Mouse (Mus musculus) kidney, adult 18-20 months (tissue): ENCODE results near the gene Wfdc6a.
"Not testable (repeated sequence)": the region's sequence is repeated elsewhere in the genome, so short reads cannot be mapped to it uniquely, and the experiment has no call there.

Source experiments
- DNase-seq: peaks from one replicate; pipeline ENCODE4 v3.0.0; 2021

The Wfdc6a gene

DNA sequence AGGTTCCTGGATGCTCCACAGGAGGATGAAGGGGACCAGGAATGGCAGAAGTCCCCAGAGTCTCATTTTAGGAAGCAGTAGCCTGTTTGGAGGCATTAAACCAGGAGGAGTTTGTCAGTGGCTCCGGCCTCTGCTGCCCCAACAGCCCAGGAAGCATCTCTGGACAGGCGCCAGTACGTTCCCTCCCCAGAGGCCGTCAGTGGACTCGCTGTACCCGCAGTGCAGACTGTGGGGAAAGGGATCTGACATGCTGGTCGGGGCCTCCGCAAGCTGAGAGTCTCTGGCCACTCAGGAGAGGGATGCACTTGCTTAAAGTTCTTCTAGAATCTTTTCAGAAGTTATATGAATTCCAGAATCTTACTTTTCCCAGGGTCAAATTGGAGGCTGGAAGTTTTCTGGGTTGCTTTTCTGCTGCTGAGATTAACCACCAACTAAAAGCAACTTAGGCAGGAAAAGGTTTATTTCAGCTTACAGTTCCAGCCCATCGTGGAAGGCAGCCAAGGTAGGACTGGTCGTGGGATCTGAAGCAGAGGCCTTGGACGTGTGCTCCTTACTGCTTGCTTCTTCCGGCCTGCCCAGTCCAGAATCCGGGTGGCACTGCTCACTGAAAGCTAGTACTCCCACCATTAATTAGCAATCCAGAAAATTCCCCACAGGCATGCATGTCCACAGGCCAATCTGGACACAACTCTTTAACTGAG lies at the start of gene Wfdc6a:
Gene Wfdc6a (minus strand): TSS at position 423 of the 701 bp plus-strand sequence.
- not testable (repeated sequence) for DNase-seq

DNA sequence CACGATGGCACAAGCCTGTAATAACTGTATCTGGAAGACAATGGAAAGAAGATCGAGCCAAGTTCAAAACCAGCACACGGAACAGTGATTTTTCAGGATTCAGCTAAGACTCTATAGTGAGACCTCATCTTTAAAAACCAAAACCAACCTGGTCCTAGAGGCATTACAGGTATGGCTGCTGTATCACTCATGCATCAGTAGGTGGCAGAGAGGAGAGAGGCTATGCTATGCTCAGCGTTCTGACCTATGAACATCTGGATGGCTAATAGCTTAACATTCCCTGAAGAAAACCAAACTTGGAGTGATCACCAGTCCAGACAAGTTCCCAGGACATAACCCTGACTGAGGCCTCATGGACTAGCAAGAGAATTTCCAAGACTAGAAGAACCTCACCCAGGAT lies 36.5 kb upstream of the Wfdc6a start:
- DNase-seq, result no peak

DNA sequence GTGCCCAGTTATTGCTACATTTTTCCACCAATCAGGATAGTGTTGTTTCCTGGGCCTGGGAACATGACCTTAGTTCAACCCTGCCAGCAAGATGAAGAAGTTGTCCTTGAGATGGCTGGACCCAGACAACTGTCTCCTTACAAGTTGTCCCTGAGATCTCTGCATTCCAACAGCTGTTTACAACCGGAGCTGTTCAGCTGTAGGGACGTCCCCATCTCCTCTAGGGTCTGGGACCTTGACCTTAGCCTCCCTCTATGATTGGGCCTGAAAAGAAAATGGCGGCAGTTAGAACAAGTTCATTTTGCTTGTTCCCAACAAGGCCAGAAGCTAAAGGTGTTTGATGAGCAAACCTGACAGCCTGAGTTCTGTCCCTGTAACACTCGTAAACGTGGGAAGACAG lies 33.8 kb upstream of the Wfdc6a start:
- no peak for DNase-seq

DNA sequence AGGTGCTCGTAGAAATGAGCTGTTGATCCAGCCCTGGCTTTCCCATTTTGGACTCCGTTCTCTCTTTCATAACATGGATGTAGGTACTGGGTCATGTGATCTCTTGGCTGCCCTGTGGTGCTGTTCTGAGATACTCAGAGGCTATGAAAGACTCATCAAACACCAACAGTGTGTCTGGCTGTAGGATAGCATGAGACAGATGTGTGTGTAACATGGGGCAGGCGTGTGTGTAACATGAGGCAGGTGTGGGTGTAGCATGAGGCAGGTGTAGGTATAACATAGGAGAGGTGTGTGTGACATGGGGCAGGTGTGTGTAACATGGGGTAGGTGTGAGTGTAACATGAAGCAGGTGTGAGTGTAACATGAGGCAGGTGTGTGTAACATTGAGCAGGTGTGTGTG lies 30.1 kb upstream of the Wfdc6a start:
- no peak for DNase-seq

DNA sequence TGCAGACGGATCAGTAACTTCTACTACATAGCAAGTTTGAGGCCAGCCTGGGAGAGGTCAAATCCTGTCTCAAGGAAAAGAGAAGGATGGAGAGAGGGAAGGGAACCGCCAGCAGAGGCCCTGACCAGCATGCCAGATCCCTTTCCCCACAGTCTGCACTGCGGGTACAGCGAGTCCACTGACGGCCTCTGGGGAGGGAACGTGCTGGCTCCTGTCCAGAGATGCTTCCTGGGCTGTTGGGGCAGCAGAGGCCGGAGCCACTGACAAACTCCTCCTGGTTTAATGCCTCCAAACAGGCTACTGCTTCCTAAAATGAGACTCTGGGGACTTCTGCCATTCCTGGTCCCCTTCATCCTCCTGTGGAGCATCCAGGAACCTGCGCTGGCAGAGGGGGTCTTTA lies 28.2 kb upstream of the Wfdc6a start, which contains the start of the genes Wfdc6b and Wfdc8:
Gene Wfdc6b (plus strand): TSS at position 52 of the 400 bp plus-strand sequence.
Gene Wfdc8 (minus strand): TSS at position 156 of the 400 bp plus-strand sequence.
- peak; percentile 35 for DNase-seq

DNA sequence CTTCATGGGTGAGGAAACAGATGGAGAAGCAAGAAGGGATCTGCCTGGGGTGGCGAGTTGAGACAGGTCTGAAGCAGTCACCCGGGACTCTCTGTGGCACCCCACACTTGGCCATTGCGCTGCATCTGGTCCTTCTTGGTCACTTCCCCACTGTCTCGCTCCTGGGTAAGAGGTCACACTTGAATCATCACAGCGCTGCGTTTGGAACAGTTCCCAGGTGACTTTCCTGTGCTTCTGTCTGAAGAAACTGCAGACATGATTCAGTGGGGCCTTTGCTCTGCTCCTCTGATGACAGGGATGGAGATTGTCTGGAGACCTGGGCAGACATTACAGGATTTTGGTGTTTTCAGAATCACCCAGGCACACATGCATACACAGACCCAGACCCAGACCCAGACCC lies 23.5 kb upstream of the Wfdc6a start:
- no peak for DNase-seq

DNA sequence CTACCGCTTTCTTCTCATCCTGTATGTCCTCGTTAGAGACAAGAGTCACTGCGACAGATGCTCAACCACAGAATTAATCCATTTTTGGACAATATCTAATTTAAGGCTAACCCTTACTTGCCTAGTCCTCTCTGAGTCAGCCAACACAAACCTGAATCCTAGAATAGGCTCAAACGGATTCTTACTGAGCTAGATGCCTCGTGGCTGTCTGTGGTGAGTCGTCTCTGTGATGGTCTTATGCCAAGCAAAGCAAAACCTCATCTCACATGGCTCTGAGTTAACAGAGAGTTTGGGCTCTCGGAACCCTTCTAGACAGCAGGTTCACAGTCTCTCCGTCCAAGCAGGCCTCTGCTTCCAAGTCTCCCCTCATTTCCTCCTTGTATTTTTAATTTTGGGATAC lies 19.2 kb upstream of the Wfdc6a start:
- DNase-seq, result no peak

DNA sequence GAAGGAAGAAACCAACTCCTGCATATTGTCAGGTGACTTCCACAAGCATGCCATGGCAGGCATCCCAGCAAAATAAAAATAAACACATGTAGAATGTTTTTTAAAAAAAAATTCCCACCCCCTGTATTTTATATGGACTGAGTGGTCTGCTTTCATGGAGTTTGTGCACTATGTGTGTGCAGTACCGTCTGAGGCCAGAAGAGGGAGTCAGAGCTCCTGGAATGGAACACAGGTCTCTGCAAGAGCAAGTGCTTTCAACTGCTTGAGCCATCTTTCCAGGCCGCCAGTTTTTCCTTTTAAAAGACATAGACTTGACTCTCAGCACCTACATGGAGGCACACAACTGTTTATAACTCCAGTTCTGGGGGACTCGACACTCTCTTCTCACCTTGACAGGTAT lies 18.2 kb upstream of the Wfdc6a start:
- no peak for DNase-seq

DNA sequence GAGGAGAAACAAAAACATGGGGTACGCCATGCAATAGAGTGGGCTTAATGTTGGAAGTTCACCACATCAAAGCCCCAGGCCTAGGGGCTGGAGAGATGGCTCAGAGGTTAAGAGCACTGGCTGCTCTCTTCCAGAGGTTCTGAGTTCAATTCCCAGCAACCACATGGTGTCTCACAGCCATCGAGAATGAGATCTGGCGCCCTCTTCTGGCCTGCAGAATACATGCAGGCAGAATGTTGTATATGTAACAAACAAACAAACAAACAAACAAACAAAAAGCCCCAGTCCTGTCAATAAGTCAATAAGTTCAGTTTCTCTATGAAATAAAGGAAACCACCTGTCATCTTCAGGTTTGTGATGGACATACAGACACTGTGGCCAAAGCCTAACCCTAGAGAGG lies 14.9 kb upstream of the Wfdc6a start:
- DNase-seq, result no peak

DNA sequence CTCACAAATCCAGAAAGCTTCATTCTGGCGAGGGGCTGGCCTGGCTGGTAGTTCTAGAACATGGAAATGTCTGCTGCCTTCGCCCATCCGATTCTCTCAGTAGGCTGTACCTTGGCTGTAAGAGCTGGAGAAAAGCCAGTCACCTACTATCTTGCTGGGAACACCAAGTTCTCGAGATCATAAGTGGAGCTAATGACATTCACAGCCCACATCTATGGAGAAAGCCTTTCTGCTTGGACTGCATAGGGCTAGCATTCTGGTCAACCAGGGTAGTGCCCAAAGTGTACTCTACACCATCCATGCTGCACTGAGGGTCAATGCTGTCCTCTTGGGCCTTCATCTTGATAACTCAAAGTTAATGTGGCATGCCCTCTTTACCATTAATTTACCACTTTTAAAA lies 8.2 kb upstream of the Wfdc6a start, which contains the start of gene Eppin:
Gene Eppin (minus strand): TSS at position 101 of the 400 bp plus-strand sequence.
- no peak for DNase-seq

DNA sequence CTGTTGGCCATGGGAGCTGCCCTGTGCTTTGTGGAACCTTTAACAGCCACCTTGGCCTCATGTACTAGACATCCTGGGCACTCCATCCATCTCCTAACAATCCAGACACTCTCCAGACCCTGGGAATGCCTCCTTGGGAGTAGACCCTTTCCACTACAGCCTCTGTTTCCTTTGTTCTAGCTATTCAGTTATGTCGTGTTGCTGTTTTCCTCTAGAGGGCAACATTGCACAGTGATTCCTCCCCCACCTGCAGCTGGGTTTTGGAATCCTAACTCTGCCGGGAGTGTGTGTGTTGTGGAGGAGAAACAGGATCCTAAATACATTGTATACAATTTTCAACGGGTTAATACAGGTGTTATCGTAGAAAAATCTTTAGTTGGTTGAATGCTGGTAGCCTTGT lies 6.8 kb upstream of the Wfdc6a start:
- peak; percentile 18 for DNase-seq

DNA sequence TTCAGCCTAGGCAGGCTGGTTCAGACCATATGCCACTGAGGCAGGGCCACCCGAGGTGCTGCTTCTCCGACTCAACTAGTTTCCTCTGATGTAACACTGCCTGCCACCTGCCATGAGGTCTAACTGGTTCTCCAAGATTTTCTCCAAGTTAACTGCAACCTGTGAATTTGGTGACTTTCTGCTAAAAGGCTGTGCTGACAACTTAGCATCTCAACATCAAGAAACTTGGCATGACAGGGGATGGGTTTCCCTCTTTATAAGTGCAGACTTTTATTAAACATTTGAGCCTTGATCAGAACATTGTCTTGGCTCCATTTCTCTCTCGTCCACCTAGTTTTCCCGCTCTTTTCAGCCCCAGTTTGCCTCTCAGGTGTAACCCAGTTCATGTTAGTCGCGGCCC lies 11.9 kb downstream of the Wfdc6a start, which contains the start of gene Spint3:
Gene Spint3 (minus strand): TSS at position 101 of the 400 bp plus-strand sequence.
- not testable (repeated sequence) for DNase-seq

DNA sequence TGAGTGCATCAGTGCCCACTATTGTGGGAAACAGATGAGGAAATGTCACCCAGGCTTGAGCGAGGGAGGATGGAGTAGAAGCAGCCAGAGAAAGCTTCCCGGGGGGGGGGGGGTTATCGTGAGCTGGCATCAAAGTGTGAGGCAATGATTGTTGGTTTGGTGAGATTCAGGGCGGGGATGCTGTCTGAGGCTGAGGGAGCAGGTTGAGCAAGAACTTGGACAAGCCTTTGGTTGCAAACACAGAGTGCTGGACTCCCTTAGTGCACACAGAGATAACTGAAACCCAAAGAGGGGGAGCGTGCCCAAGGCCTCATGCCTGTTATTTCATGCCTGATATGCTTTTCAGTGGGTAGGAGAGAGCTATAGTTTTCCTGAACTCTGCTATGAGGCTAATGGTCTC lies 17.8 kb downstream of the Wfdc6a start:
- DNase-seq, result no peak

DNA sequence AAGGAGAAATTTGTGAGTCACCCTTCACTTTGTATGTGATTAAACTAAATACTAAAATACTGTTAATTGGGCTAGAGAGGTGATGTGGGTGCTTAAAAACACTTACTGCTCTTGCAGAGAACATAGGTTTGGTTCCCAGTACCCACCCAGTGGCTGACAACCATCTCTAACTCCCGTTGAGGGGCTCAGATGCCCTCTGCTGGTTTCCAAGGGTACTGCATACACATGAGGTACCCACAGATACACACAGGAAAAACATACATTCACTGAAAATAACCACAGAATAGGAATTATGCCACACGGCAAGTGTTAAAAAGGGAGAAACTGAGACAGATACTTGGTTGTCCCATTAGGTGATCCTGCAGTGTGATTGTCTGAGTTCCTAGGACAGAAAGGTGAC lies 18.2 kb downstream of the Wfdc6a start:
- no peak for DNase-seq

DNA sequence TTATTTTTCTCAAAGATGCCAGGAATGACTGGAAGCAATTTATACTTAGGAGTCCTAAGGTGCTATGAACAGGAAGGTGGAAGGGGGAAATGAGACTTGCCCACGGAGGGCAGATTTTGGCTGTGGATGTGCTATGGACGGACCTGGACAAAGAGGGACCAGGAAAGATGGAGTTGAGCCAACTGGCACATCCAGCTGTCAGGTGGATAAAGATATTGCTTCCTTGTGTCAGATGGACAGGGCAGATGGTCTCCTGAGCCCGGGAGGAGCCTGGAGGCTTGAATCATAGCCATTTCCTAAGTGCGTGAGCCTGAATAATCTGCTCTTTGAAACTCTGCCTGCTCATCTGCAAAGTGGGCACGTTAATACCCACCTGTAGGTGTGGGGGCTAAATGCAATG lies 20.9 kb downstream of the Wfdc6a start:
- no peak for DNase-seq

DNA sequence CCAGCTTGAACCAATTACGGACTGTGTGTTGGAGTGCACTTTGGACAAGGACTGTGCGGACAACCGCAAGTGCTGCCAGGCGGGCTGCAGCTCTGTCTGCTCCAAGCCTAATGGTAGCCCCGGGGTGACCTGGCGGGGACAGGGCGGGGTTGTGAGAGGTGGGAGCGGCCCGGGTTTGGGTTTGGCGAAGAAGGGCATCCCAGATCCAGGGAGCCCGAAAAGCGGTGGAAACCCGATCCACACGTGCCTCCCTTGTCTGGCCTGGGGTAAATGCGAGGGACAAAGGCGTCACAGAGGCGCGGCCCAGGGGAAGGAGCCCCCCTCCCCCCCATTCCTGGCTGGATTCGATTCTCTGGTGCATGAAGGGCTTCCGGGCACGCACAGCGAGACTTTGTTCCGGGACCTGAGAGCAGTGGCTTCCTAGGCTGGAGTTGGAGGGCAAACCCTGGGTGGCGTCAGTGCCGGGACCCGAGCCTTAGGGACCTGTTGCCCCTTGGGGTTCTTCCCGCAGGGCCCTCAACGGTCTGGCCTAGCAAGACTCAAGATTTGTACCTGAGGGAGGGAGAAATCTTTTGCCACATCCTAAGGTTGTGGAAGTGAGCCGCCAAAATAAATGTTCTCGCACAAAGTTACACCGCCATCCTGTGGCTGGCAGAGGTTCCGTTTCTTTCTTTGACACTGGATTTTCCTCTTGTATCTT lies 21.8 kb downstream of the Wfdc6a start:
- DNase-seq, result peak; percentile 67

DNA sequence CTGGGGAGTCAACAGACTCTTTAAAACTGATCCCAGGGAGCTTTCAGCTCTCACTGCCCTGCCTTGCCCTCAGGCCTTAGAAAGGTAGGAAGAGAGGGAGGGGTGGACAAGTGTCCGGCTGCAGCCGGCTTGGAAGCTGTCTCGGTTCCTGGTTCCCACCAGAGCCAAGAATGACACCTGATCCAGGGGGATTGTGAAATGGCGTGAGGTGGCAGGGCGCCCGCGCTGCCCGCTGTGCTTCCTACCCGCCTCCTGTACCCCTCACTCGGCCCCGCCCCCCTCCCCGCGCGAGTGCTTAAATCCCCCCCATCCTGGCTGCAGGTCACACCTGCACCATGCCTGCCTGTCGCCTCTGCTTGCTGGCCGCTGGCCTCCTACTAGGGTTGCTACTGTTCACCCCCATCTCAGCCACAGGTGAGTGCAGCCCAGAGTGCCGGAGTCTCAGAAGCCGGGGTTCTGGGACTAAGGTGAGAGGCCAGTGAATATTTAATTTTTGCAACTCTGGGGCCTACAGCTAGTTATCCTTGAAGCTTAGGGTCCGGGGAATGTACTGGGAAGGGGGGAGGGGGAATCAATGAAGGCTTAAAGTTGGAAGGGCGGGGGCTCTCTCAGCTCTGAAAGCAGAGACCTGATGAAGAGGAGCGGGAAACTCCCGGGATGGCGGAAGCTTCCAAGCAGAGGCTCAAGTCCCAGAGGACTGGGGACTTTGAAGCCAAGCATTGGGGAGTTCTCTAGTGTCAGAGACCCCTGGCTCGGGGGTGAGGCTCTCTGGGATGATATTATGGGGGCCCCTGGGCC lies 22.7 kb downstream of the Wfdc6a start, which contains the start of gene Wfdc2:
Gene Wfdc2 (plus strand): TSS at position 23 of the 798 bp plus-strand sequence.
- DNase-seq, result peak; percentile 73

DNA sequence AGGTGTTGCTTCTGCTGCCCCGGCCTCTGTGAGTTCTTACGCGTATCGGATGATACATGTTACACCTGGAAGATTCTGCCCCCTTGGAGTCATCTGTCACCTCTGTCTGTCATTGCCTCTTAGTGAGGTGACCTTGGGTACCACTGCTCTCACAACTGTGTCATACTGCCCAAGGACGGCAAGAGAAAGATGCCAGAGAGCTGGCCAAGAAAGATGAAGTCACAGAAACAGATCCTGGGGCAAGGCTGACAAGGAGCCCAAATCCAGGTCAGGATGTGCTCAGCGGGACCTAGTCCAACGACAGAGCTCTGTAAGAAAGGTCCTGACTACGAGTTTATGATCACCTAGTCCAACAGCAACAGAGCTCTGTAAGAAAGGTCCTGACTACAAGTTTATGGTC lies 25.1 kb downstream of the Wfdc6a start:
- no peak for DNase-seq

DNA sequence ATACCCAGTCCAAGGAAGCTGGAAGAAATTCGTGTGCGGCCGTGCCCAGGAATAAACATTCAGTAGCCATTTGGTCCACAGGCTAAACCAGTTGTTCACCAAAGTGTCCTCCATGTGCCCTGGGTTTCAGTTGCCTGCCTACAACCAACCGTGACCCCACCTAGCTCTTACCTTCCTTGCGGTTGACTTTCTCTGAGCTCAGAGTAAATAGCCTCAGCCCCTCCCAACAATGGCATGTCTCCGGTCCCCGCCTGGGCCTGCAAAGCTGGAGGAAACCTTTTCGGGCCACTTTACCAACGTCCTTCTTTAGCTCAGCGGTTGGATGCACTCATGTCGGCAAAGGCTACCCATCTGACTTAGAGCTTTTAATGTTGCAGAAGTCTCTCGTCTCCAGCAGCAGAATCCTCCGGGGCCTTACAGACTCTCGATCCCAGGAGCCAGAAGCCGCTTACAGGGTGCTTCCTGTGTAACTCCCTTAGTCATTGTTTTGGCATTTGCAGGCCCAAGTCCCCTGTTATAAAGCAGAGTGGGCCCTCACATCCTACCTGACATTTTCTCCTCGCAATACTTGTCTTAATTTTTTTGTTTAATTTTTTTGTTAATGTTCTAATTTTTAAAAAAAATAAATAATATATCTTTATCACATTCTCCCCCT lies 26.1 kb downstream of the Wfdc6a start:
- no peak for DNase-seq

DNA sequence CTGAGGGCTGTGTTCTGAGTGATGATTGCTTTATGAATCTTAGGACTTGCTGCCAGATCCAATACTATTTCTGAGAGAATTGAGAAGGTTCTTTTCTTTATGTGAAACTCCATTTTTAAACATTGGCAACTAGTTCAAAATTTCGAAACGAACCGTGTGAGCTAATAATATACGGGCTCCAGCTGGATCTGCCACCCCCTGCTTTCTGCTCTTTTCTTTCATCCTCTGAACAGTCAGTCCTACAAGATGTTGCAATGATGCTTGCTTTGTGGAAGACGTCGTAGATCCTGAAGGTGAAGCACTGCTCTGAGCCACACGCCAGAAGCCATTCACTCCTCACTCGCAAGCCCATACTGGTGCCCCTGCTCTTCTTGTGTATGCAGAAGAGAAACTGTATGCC lies 26.8 kb downstream of the Wfdc6a start:
- DNase-seq, result no peak

DNA sequence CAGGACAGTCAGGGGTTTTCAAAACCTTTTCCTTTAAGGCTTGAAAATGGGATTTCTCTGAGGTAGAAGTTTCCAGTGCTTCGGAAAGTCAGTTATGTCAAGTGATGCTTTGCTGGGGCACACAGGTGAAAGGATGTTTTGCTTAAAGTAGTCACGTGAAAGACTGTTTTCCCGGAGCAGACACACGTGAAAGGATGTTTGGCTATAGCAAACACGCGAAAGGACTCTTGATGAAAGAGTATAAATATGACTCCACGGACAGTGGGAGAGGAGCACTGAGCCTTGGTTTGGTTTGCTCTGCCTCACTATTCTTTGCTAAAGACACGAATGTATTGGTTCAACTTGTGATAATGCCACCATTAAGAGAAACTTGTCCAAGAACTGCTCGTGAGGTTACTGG lies 33.7 kb downstream of the Wfdc6a start:
- DNase-seq, result no peak

DNA sequence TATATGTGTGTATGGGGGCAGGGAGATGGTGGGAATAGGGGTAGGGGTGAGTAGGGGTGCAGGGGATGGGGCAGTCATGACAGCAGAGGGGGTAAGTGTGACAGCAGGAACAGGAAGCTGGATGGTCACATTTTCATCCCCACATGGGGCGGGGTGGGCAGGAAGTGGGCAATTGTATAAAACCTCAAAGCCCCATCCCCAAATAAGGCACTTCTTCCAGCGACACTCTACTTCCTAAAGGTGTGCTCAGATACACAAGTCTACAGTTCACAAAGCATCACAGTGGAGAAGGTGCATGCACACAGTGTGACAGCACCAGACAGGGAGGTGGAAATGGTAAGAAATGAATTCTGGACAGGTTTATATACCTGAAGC lies 34.4 kb downstream of the Wfdc6a start:
- no peak for DNase-seq
